Mouse (Mus musculus) CH12.LX (cell line): ENCODE measurements at regions not wholly inside any gene's neighbourhood (a gene's known extent, or its start where the extent isn't known, plus 50 kb on each side); places are given as distances from the start of the nearest gene placed in this dataset.

ENCODE experiments used
- DNase-seq: peaks from one replicate; pipeline ENCODE4 v3.0.0-alpha.2; 2013; ENCODE audit errors: extremely low read depth
- H3K27ac ChIP-seq: 2 replicates; pipeline ENCODE4 v1.5.1; 2012; ENCODE audit warnings: low read depth, mild to moderate bottlenecking, control low read depth, moderate library complexity; ENCODE audit not compliant: insufficient read depth
- H3K27me3 ChIP-seq: replicated peaks from 2 replicates; pipeline ENCODE3; 2012; ENCODE audit warnings: inconsistent platforms
- H3K36me3 ChIP-seq, 2 experiments: replicated peaks in 1 of 2; 2 replicates each; pipeline versions ENCODE3 to v1.6.1; 2012; ENCODE audit warnings: inconsistent platforms in 1 of 2, low read length in 1 of 2, mild to moderate bottlenecking in 1 of 2, mixed read lengths in 1 of 2, moderate library complexity in 1 of 2; ENCODE audit not compliant: control insufficient read depth in 1 of 2, insufficient read depth in 1 of 2
- H3K4me1 ChIP-seq, 2 experiments: 2 replicates each; pipeline ENCODE4 v1.6.1; 2012; ENCODE audit warnings: inconsistent platforms in 1 of 2, moderate library complexity in 1 of 2; ENCODE audit not compliant: insufficient read depth in 2 of 2, control insufficient read depth in 1 of 2
- H3K4me2 ChIP-seq: 2 replicates; pipeline ENCODE4 v1.6.1; 2012; ENCODE audit warnings: low read depth, mild to moderate bottlenecking, control low read depth; ENCODE audit not compliant: poor library complexity, insufficient read depth, severe bottlenecking
- H3K4me3 ChIP-seq, 3 experiments: fragments of 150-350 bp in 1 of 3; sonication (generic) in 1 of 3; replicated peaks in 1 of 3; 2 replicates each; pipeline versions ENCODE3 to v1.5.1; 2011 to 2012; ENCODE audit warnings: low read depth in 2 of 3, low read length in 2 of 3, mild to moderate bottlenecking in 2 of 3, moderate library complexity in 2 of 3, control low read depth in 1 of 3, improper control_type of control experiment in 1 of 3, inconsistent platforms in 1 of 3, mixed read lengths in 1 of 3; ENCODE audit not compliant: poor library complexity in 1 of 3
- H3K79me2 ChIP-seq: replicated peaks from 2 replicates; pipeline ENCODE4 v1.6.1; 2012; ENCODE audit warnings: mild to moderate bottlenecking, moderate library complexity; ENCODE audit not compliant: control insufficient read depth, poor library complexity, insufficient read depth, severe bottlenecking; ENCODE audit errors: extremely low read depth
- H3K9ac ChIP-seq: 2 replicates; pipeline ENCODE4 v1.6.1; 2012; ENCODE audit warnings: low read depth, mild to moderate bottlenecking, control low read depth, moderate library complexity; ENCODE audit not compliant: insufficient read depth
- H3K9me3 ChIP-seq: replicated peaks from 2 replicates; pipeline ENCODE3; 2012; ENCODE audit warnings: low read length, inconsistent platforms, mixed read lengths
- BHLHE40 ChIP-seq: IDR thresholded peaks from 2 replicates; pipeline ENCODE4 v1.6.1; 2011; ENCODE audit warnings: mild to moderate bottlenecking, low read depth, low read length, improper control_type of control experiment
- E2F4 ChIP-seq: IDR thresholded peaks from 2 replicates; pipeline ENCODE4 v1.6.1; 2011; ENCODE audit warnings: low read depth, low read length, improper control_type of control experiment; ENCODE audit not compliant: insufficient replicate concordance
- EP300 ChIP-seq: IDR thresholded peaks from 2 replicates; pipeline ENCODE4 v1.6.1; 2011; ENCODE audit warnings: low read length, improper control_type of control experiment
- IRF4 ChIP-seq: IDR thresholded peaks from 2 replicates; pipeline ENCODE4 v1.6.1; 2014; ENCODE audit warnings: low read depth, mild to moderate bottlenecking, inconsistent platforms, low read length, improper control_type of control experiment
- JUND ChIP-seq: conservative IDR thresholded peaks from 2 replicates; pipeline ENCODE4 v1.6.1; 2011; ENCODE audit warnings: low read depth, low read length, improper control_type of control experiment
- MAFK ChIP-seq: IDR thresholded peaks from 2 replicates; pipeline ENCODE4 v1.6.1; 2011; ENCODE audit warnings: low read length, improper control_type of control experiment; ENCODE audit not compliant: insufficient replicate concordance
- MAZ ChIP-seq: IDR thresholded peaks from 2 replicates; pipeline ENCODE4 v1.6.1; 2012; ENCODE audit warnings: low read depth, mild to moderate bottlenecking, inconsistent platforms, low read length, improper control_type of control experiment, moderate library complexity
- MXI1 ChIP-seq: IDR thresholded peaks from 2 replicates; pipeline ENCODE4 v1.6.1; 2011; ENCODE audit warnings: mild to moderate bottlenecking, low read depth, low read length, improper control_type of control experiment
- NELFE ChIP-seq: IDR thresholded peaks from 2 replicates; pipeline ENCODE4 v1.6.1; 2011; ENCODE audit warnings: low read depth, low read length, improper control_type of control experiment
- PAX5 ChIP-seq: IDR thresholded peaks from 2 replicates; pipeline ENCODE4 v1.6.1; 2012; ENCODE audit warnings: low read length, inconsistent platforms, mixed read lengths
- POLR2AphosphoS2 ChIP-seq: IDR thresholded peaks from 2 replicates; pipeline ENCODE4 v1.6.1; 2011; ENCODE audit warnings: low read depth, low read length, improper control_type of control experiment
- RAD21 ChIP-seq: IDR thresholded peaks from 2 replicates; pipeline ENCODE4 v1.6.1; 2011; ENCODE audit warnings: low read depth, mild to moderate bottlenecking, low read length, improper control_type of control experiment, moderate library complexity
- SMC3 ChIP-seq: IDR thresholded peaks from 2 replicates; pipeline ENCODE4 v1.6.1; 2011; ENCODE audit warnings: low read depth, low read length, improper control_type of control experiment
- ZKSCAN1 ChIP-seq: IDR thresholded peaks from 2 replicates; pipeline ENCODE4 v1.6.1; 2012; ENCODE audit warnings: low read depth, inconsistent platforms, low read length, improper control_type of control experiment, borderline replicate concordance
- ZMIZ1 ChIP-seq: IDR thresholded peaks from 2 replicates; pipeline ENCODE4 v1.6.1; 2012; ENCODE audit warnings: low read depth, mild to moderate bottlenecking, inconsistent platforms, low read length, improper control_type of control experiment
- dilution Hi-C: fragments of 300-500 bp; cut with MboI; formaldehyde crosslinking; loops from 2 replicates; pipeline ENCODE4 v1.14.3; 2020; ENCODE audit warnings: low sequenced_read_pairs; ENCODE audit not compliant: extremely low pct_unique_long_range_greater_than_20kb, extremely low pct_ligation_motif_present
- in situ Hi-C: fragments of 300-500 bp; cut with MboI; formaldehyde crosslinking; loops from 3 replicates; pipeline ENCODE4 v1.14.3; 2019; ENCODE audit warnings: low sequenced_read_pairs, low pct_ligation_motif_present, low pct_unique_long_range_greater_than_20kb, mixed read lengths

GRCm38 (mm10) chr6:135449228-135449627 lies 86.9 kb downstream of the Emp1 start:
- Histone ChIP-seq H3K4me1 (no peaks in the 10 kb centered on the region), H3K27me3 (peaks cover 82% of the 10 kb centered on the region), H3K4me2 (no peak overlapping the region), H3K36me3 (no peaks in the 10 kb centered on the region), H3K9me3 (no peaks in the 10 kb centered on the region), H3K79me2 (no peaks in the 10 kb centered on the region), H3K27ac (no peak overlapping the region), H3K9ac (no peak overlapping the region), H3K4me3 (no peak overlapping the region)
- TF ChIP-seq PAX5 (no peak), MAFK (no peak), MAZ (no peak), RAD21 (no peak), BHLHE40 (no peak), POLR2AphosphoS2 (no peak), ZKSCAN1 (no peak), MXI1 (no peak), ZMIZ1 (no peak), NELFE (no peak), E2F4 (no peak), SMC3 (no peak)
- in situ Hi-C loops = loop anchor here (25.0 kb wide), 1 partner anchor 913 kb away; no protein-coding TSS in a partner anchor
- no peak for DNase-seq
- dilution Hi-C loops = no loop called here

GRCm38 (mm10) chr6:135450573-135450972 lies 88.2 kb downstream of the Emp1 start:
- Histone ChIP-seq H3K4me2 (no peak overlapping the region), H3K27me3 (peaks cover 74% of the 10 kb centered on the region), H3K4me1 (no peaks in the 10 kb centered on the region), H3K9me3 (no peaks in the 10 kb centered on the region), H3K79me2 (no peaks in the 10 kb centered on the region), H3K36me3 (no peaks in the 10 kb centered on the region), H3K27ac (no peak overlapping the region), H3K9ac (no peak overlapping the region), H3K4me3 (no peak overlapping the region)
- TF ChIP-seq JUND = no peak
- TF ChIP-seq EP300 = no peak
- no peak for TF ChIP-seq ZKSCAN1
- no peak for TF ChIP-seq IRF4
- in situ Hi-C loops (no loop called here), dilution Hi-C loops (no loop called here)
- no peak for DNase-seq
